Mouse (Mus musculus) cerebellum, adult 11 months (tissue): ENCODE measurements around the gene Ttll11.

Experiments
- DNase-seq: peaks from one replicate; pipeline ENCODE4 v3.0.0; 2022

Ttll11 gene

DNA sequence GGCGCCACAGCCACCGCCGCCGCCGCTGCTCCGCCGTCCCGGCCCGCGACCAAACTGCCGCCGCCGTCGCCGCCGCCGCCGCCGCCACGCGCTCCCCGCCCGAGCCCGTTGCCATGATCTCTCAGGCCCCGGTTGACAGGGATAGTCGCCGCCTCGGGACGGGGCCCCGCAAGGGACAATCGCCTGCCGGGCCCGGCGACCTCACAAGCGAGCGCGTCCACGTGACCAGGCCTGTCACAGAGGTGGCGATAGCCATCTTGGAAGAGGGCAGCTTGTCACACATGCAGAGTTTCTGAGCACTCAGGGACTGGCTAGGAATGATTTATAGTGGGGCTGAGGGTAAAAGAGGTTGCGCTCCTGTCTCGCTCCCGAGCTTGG is at the start of gene Ttll11:
TSS of gene Ttll11 (minus strand) at position 270 of the 378 bp plus-strand sequence.
- peak; percentile 94 for DNase-seq

GRCm38 (mm10) chr2:36023291-36023690 is 43.6 kb upstream of the Ttll11 start:
- no peak for DNase-seq

- peak; percentile 39 for DNase-seq
Measured at GRCm38 (mm10) chr2:36021385-36022159, 41.9 kb upstream of the Ttll11 start.

DNA sequence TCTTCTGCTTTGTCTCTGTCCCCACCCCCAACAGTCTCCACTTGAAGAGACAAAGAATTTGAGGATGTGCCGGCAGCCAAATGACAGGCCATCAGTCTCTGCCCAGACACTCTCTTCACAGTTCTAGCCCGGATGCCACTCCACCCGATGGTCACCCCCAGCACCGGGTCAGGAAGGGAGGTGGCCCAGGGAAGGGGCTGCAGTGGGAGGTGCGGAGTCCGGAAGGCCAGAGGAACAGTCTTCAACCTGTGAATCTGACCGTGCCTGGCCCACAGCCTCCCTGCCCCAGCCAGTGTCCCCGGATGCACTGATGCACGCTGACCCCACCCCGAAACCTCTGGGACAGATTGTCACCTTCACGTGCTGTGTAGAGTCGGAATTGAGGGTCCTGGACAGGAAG is 33.3 kb upstream of the Ttll11 start:
- DNase-seq: no peak

DNA sequence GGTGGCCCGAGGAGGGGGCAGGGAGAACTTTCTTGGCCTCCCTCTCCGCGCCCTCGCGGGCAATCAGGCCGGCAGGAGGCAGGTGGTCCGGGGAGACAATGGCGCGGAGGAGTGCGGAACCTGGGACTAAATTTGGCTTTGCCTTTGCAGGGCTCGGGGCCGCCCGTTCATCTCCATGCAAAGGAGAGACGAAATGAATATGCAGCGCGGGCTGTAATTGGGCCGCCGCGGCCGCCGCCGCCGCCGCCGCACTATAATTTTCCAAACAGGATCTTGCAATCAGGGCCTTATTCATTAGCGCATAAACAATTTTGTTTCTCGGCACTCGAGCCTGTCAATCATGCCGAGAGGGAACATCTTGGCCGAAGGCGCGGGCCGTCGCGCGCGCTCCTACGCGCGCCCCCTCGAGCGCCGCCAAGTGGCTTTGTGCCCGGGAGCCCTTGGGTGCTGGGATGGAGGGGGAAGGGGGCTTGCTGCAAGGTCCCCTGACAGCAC is 31.7 kb upstream of the Ttll11 start:
- no peak for DNase-seq

GRCm38 (mm10) chr2:36010579-36010978 is 30.9 kb upstream of the Ttll11 start:
- DNase-seq: no peak

DNA sequence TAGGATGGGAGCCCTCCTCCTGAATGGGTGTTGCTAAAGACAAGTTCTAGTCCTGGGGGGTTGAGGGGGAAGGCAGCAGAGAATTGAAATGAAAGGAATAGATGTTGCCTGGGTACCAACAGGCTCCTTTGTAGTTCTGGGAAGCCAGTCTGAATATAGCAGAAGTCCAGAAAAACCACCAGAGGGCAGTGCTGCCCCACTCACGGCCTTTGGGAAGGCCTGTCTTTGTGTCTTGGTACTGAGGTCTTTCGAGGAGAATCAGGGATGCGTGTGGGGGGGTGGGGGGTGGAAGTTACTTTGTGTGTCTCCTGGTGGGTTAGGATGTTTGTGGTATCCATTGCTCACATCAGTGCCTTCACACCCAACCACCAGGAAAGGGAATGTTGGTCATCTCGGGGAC is 29.7 kb upstream of the Ttll11 start:
- peak; percentile 16 for DNase-seq

DNA sequence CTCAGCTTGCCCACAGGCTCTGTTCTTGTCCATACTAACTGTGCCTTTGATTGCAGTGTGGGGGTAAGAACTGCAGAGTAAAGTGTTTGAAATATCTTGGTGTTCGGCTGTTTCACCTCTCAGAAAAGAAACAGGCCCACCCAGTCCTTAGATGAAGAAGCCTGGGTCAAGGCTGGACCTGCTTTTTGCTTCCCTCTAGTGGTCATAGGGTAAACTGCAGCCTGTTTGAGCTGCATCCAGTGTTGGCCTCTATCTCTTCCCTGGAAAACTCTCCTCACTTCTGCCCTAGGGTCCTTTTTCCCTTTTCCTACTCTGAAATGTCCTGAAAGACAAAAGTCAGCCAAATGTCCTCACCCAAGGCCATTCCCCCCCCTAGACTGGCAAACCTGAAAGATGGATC is 28.4 kb upstream of the Ttll11 start:
- DNase-seq: peak; percentile 14

- DNase-seq: no peak
Measured at GRCm38 (mm10) chr2:36002188-36002587, 22.5 kb upstream of the Ttll11 start.

GRCm38 (mm10) chr2:36000390-36000789 is 20.7 kb upstream of the Ttll11 start:
- DNase-seq: no peak

- no peak for DNase-seq
Measured at GRCm38 (mm10) chr2:35999212-35999611, 19.5 kb upstream of the Ttll11 start.

- DNase-seq: no peak
Measured at GRCm38 (mm10) chr2:35998416-35998815, 18.7 kb upstream of the Ttll11 start.

DNA sequence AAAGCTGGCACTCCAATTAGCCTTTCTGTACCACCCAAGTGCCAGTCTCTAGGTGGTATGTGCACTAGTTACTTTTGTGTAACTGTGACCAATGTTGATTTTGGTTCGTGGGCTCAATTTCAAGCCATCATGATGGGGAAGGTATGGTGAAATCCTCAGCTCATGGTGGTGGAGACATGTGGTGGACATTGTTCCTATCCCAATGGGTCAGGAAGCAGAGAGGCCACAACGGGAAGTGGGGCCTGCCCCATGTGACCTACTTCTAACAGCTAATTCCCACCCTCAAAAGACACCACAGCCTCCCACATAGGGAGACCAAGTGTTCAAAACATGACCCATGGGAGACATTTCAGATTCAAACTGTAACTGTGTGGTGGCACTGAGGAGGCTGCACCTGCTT is 17.0 kb upstream of the Ttll11 start:
- no peak for DNase-seq

GRCm38 (mm10) chr2:35994303-35994702 is 14.6 kb upstream of the Ttll11 start:
- DNase-seq: no peak

- no peak for DNase-seq
Measured at GRCm38 (mm10) chr2:35993481-35993880, 13.8 kb upstream of the Ttll11 start.

DNA sequence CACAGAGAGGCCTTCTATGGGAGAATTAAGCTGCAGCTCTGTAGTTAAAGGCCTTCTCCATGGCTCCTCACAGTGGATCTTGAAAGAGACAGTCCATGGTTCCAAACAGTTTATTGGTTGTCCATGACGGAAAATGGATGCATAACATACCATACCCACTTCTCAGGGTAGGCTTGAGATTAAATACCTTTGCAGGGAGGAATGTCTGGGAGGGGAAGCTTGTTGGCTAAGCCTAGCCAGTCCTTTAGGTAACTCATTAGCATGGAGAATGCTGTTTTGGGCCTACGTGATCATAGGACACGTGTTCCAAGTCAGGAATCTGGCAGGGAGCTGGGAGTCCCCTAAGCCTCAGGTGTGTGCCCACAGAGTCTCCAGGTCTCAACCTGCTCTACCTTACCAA is 12.5 kb upstream of the Ttll11 start:
- DNase-seq: no peak

DNA sequence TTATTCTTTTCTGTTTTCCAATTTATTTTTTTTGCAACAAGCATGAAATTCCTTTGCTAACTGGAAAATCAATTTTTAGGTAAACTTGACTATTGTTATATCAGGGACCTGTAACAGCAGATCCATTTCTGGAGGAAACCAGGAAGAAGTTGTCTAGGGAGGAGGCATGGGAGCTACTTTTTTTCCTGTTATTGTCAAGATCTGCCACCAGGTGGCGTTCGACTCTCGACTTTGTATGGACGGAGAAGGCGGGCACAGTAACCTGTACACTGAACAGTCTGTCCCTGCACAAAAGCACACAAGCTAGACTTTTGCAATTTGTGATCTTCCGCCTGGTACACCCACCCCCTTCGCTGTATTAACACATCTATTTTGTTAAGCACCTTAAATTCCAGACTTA is 4.2 kb upstream of the Ttll11 start:
- DNase-seq: peak; percentile 47

GRCm38 (mm10) chr2:35981872-35982271 is 2.2 kb upstream of the Ttll11 start:
- no peak for DNase-seq

GRCm38 (mm10) chr2:35978941-35979643 is 621 bp downstream of the Ttll11 start:
- peak; percentile 53 for DNase-seq

DNA sequence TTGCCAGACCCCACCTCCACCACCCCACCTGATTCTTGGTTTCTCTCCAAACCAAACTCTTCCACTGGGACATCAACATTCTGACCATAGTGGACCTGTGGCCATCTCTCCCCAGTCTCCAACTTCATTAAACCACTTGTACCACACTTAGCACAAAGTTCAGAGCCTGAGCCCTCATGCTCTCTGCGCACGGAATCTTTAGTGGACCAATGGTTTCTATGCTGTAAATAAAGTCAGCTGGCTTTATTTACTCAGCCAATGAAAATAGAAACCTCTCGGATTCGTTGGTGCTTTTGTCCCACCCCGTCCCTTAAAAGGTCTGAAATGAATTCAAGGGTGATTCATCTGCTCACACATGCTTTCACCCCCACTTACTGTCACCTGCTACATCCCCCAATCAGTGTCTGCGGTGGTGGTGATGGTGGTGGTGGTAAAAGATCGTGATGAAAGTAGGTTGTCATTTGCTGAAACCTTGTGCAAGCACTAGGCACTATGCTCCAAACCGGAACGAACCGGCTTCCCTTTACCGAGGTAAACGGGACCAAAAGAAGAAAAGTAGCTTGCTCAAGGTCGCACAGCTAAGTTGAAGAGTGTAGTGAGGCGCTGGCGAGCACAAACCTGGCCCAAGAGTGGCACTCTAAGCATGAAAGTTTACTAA is 1.3 kb downstream of the Ttll11 start:
- no peak for DNase-seq

DNA sequence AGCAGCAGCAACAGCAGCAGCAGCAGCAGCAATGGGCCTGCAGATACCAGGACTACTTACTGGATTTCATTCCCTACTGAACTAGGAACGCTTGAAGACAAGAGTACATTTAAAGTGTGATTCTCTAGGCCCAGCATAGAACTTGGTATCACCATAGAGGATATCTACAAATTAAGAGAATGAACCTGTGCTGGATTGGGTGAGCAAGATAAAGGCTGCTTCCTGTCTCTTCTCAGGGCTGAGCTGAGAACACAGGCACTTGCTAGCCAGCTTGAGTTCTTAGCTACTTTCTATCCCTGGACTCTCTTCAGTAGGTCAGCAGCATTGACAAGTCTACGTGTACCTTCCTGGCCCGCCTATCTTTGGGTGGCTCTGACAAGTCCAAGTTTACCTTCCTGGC is 2.0 kb downstream of the Ttll11 start:
- DNase-seq: no peak

- DNase-seq: no peak
Measured at GRCm38 (mm10) chr2:35972259-35973001, 7.3 kb downstream of the Ttll11 start.

- DNase-seq: no peak
Measured at GRCm38 (mm10) chr2:35965883-35966513, 13.7 kb downstream of the Ttll11 start.
